Mouse (Mus musculus) MEL (cell line): ENCODE results near the gene C1qtnf5. TPM values are rescaled to one million over a fixed set of nuclear protein-coding genes. Genes with fewer than 3 reads are reported as not detected.

Experiments used
- DNase-seq: peaks from one replicate; pipeline ENCODE4 v3.0.0; 2011; ENCODE audit warnings: low read depth, low spot score
- H3K27ac ChIP-seq: 2 replicates; pipeline ENCODE4 v1.5.1; 2012; ENCODE audit warnings: low read depth, mild to moderate bottlenecking, control low read depth, low read length, moderate library complexity; ENCODE audit not compliant: control insufficient read depth
- H3K27me3 ChIP-seq, 2 experiments: fragments of 150-350 bp in 1 of 2; sonication (generic) in 1 of 2; 2 replicates each; pipeline ENCODE4 v1.6.1; 2012; ENCODE audit warnings: low read length in 2 of 2, mild to moderate bottlenecking in 2 of 2, improper control_type of control experiment in 1 of 2, moderate library complexity in 1 of 2; ENCODE audit not compliant: insufficient read depth in 2 of 2, control insufficient read depth in 1 of 2
- H3K36me3 ChIP-seq, 2 experiments: 2 replicates each; pipeline ENCODE4 v1.6.1; 2012 to 2014; ENCODE audit warnings: low read length in 2 of 2, improper control_type of control experiment in 1 of 2, inconsistent platforms in 1 of 2, mild to moderate bottlenecking in 1 of 2; ENCODE audit not compliant: insufficient read depth in 2 of 2, control insufficient read depth in 1 of 2
- H3K4me1 ChIP-seq, 2 experiments: fragments of 150-350 bp in 1 of 2; sonication (generic) in 1 of 2; 2 replicates each; pipeline ENCODE4 v1.6.1; 2012; ENCODE audit warnings: low read length in 2 of 2, improper control_type of control experiment in 1 of 2, mild to moderate bottlenecking in 1 of 2; ENCODE audit not compliant: insufficient read depth in 2 of 2, control insufficient read depth in 1 of 2
- H3K4me3 ChIP-seq, 2 experiments: fragments of 150-350 bp in 1 of 2; sonication (generic) in 1 of 2; 2 replicates each; pipeline ENCODE4 v1.5.1; 2012; ENCODE audit warnings: low read depth in 2 of 2, low read length in 2 of 2, mild to moderate bottlenecking in 2 of 2, moderate library complexity in 2 of 2, control low read depth in 1 of 2, improper control_type of control experiment in 1 of 2; ENCODE audit not compliant: control insufficient read depth in 1 of 2, insufficient read depth in 1 of 2
- H3K79me2 ChIP-seq: 2 replicates; pipeline ENCODE4 v1.6.1; 2012; ENCODE audit warnings: mild to moderate bottlenecking, low read length, moderate library complexity; ENCODE audit not compliant: control insufficient read depth, poor library complexity, insufficient read depth
- H3K9ac ChIP-seq: 2 replicates; pipeline ENCODE4 v1.6.1; 2012; ENCODE audit warnings: low read depth, mild to moderate bottlenecking, control low read depth, low read length, moderate library complexity; ENCODE audit not compliant: control insufficient read depth, poor library complexity, severe bottlenecking
- H3K9me3 ChIP-seq: fragments of 150-350 bp; sonication (generic); replicated peaks from 2 replicates; pipeline ENCODE4 v1.6.1; 2012; ENCODE audit warnings: mild to moderate bottlenecking, low read length, improper control_type of control experiment, moderate library complexity; ENCODE audit not compliant: insufficient read depth
- CTCF ChIP-seq, 3 experiments: IDR thresholded peaks in 2 of 3; conservative IDR thresholded peaks in 1 of 3; 2 replicates each; pipeline ENCODE4 v1.5.1; 2011 to 2012; ENCODE audit warnings: low read length in 3 of 3, low read depth in 2 of 3, mild to moderate bottlenecking in 2 of 3, improper control_type of control experiment in 1 of 3, inconsistent platforms in 1 of 3, mixed read lengths in 1 of 3, moderate library complexity in 1 of 3; ENCODE audit not compliant: control insufficient read depth in 1 of 3, insufficient read depth in 1 of 3, poor library complexity in 1 of 3, severe bottlenecking in 1 of 3
- MAX ChIP-seq: IDR thresholded peaks from 2 replicates; pipeline ENCODE4 v1.6.1; 2011; ENCODE audit warnings: low read length, improper control_type of control experiment
- MEF2A ChIP-seq: IDR thresholded peaks from 2 replicates; pipeline ENCODE4 v1.6.1; 2014; ENCODE audit warnings: low read depth, mild to moderate bottlenecking, inconsistent platforms, low read length, improper control_type of control experiment; ENCODE audit not compliant: poor library complexity, insufficient replicate concordance, severe bottlenecking; ENCODE audit errors: extremely low read depth
- MYB ChIP-seq: IDR thresholded peaks from 2 replicates; pipeline ENCODE4 v1.6.1; 2011; ENCODE audit warnings: mild to moderate bottlenecking, low read depth, low read length, improper control_type of control experiment
- RAD21 ChIP-seq: IDR thresholded peaks from 2 replicates; pipeline ENCODE4 v1.6.1; 2011; ENCODE audit warnings: mild to moderate bottlenecking, low read depth, low read length, improper control_type of control experiment
- SMC3 ChIP-seq: IDR thresholded peaks from 2 replicates; pipeline ENCODE4 v1.6.1; 2011; ENCODE audit warnings: low read depth, low read length, improper control_type of control experiment
- TBP ChIP-seq: IDR thresholded peaks from 2 replicates; pipeline ENCODE4 v1.8.0; 2011; ENCODE audit warnings: low read depth, low read length, improper control_type of control experiment
- USF2 ChIP-seq, 2 experiments: IDR thresholded peaks; 2 replicates each; pipeline ENCODE4 v1.6.1; 2011 to 2012; ENCODE audit warnings: improper control_type of control experiment in 2 of 2, low read length in 2 of 2, borderline replicate concordance in 1 of 2, inconsistent platforms in 1 of 2, low read depth in 1 of 2, mild to moderate bottlenecking in 1 of 2; ENCODE audit not compliant: insufficient read depth in 1 of 2
- polyA plus RNA-seq, 2 experiments: library from polyadenylated mRNA; stranded (reverse) in 1 of 2; unstranded in 1 of 2; fragments of >175 nt in 1 of 2; fragments of >200 nt in 1 of 2; gene quantifications; 2 replicates each; pipeline versions ENCODE4 v1.2.1 to v1.2.4; 2012; ENCODE audit warnings: low replicate concordance in 2 of 2, low read depth in 1 of 2; ENCODE audit not compliant: insufficient read length in 2 of 2, insufficient read depth in 1 of 2, missing spikeins in 1 of 2
- total RNA-seq: library from RNA; depleted of rRNA; stranded (reverse); fragments of 300-350 nt; gene quantifications from 2 replicates; pipeline ENCODE4 v1.2.3, GENCODE M21; 2012; rRNA removed

Gene C1qtnf5
- total and polyA plus RNA-seq, 3 experiments = 0.13 to 0.19 TPM; not detected in 1

GRCm38 (mm10) chr9:44144718-44145060, 37.6 kb downstream of the C1qtnf5 start (continued):
- TF ChIP-seq MEF2A (no peak), RAD21 (no peak)

GRCm38 (mm10) chr9:44147290-44147689, 40.2 kb downstream of the C1qtnf5 start:
- peak; percentile 29 for DNase-seq
- no peaks in the 10 kb centered on the region for H3K27me3 ChIP-seq
- no peaks in the 10 kb centered on the region for H3K79me2 ChIP-seq
- no peak overlapping the region for H3K27ac ChIP-seq
- no peaks in the 10 kb centered on the region for H3K4me1 ChIP-seq
- H3K9ac ChIP-seq = no peak overlapping the region
- no peaks in the 10 kb centered on the region for H3K9me3 ChIP-seq
- TF ChIP-seq USF2 (IDR thresholded peaks at IDR 0.05; ENCODE audit: borderline replicate concordance in 1 of 2, insufficient read depth in 1 of 2, low read depth in 1 of 2, low read length in 2 of 2) (no peak), SMC3 (peak; percentile 58), RAD21 (peak; percentile 23), CTCF (IDR thresholded peaks at IDR 0.05 in 2 of 3, conservative IDR thresholded peaks at IDR 0.05 in 1 of 3; ENCODE audit: control insufficient read depth in 1 of 3, insufficient read depth in 1 of 3, low read depth in 2 of 3, low read length in 3 of 3, poor library complexity in 1 of 3, severe bottlenecking in 1 of 3) (peak; percentile 27 to 53 (median 29); a peak in 4 of 6 replicates), MAX (no peak), MYB (no peak), TBP (no peak)
- TF ChIP-seq, all 39 proteins: peak for 3
- Histone ChIP-seq H3K36me3 (peaks cover 0 to 3% of the 10 kb centered on the region in 2 experiments; a peak in 2 of 4 replicates), H3K4me3 (no peak overlapping the region)

Other genes starting within 250 kb of the C1qtnf5 start
- gene Thy1, start 63.9 kb upstream of the C1qtnf5 start, total RNA-seq = 1.5 and 4.0 TPM in 2 replicates
- gene Thy1, start 63.9 kb upstream of the C1qtnf5 start, polyA plus RNA-seq = 10 to 100 TPM in 1 of 2 experiments, not detected in 1; 24.0 TPM
- gene Usp2, start 40.2 kb upstream of the C1qtnf5 start, total RNA-seq = 3.6 and 4.3 TPM in 2 replicates
- 10 to 100 TPM in 1 of 2 experiments, not detected in 1; 13.9 TPM for gene Usp2, start 40.2 kb upstream of the C1qtnf5 start, polyA plus RNA-seq
- not detected in 2 replicates for gene Mfrp, start 5.5 kb upstream of the C1qtnf5 start, total RNA-seq
- gene Mfrp, start 5.5 kb upstream of the C1qtnf5 start, polyA plus RNA-seq = under 1 TPM in 1 of 2 experiments, not detected in 1; 0.10 TPM
- gene Gm49380, start 6.3 kb downstream of the C1qtnf5 start, total RNA-seq = not detected in 2 replicates
- gene Gm49380, start 6.3 kb downstream of the C1qtnf5 start, polyA plus RNA-seq = under 1 TPM in 1 of 2 experiments, not detected in 1; 0.24 TPM
- gene Rnf26, start 6.3 kb downstream of the C1qtnf5 start, total RNA-seq = 13.3 and 14.0 TPM in 2 replicates
- 10 to 100 TPM in 1 of 2 experiments, not detected in 1; 55.1 TPM for gene Rnf26, start 6.3 kb downstream of the C1qtnf5 start, polyA plus RNA-seq
- 0.10 and 0.15 TPM in 2 replicates for gene Mcam, start 27.2 kb downstream of the C1qtnf5 start, total RNA-seq
- under 1 TPM in 1 of 2 experiments, not detected in 1; 0.88 TPM for gene Mcam, start 27.2 kb downstream of the C1qtnf5 start, polyA plus RNA-seq
- 9.1 and 14.9 TPM in 2 replicates for gene Cbl, start 126.8 kb downstream of the C1qtnf5 start, total RNA-seq
- gene Cbl, start 126.8 kb downstream of the C1qtnf5 start, polyA plus RNA-seq = 10 to 100 TPM; 36.8 to 41.1 TPM
- not detected in 2 replicates for gene Ccdc153, start 133.4 kb downstream of the C1qtnf5 start, total RNA-seq
- gene Ccdc153, start 133.4 kb downstream of the C1qtnf5 start, polyA plus RNA-seq = not detected
- gene Pdzd3, start 144.2 kb downstream of the C1qtnf5 start, total RNA-seq = not detected in 2 replicates
- under 1 TPM in 1 of 2 experiments, not detected in 1; 0.06 TPM for gene Pdzd3, start 144.2 kb downstream of the C1qtnf5 start, polyA plus RNA-seq
- 1.2 and 1.5 TPM in 2 replicates for gene Nlrx1, start 161.4 kb downstream of the C1qtnf5 start, total RNA-seq
- gene Nlrx1, start 161.4 kb downstream of the C1qtnf5 start, polyA plus RNA-seq = 1 to 10 TPM in 1 of 2 experiments, not detected in 1; 7.0 TPM
- gene Abcg4, start 181.4 kb downstream of the C1qtnf5 start, total RNA-seq = 2.5 and 4.1 TPM in 2 replicates
- 10 to 100 TPM in 1 of 2 experiments, not detected in 1; 17.1 TPM for gene Abcg4, start 181.4 kb downstream of the C1qtnf5 start, polyA plus RNA-seq
- gene Hinfp, start 198.4 kb downstream of the C1qtnf5 start, total RNA-seq = 14.3 and 16.4 TPM in 2 replicates
- gene Hinfp, start 198.4 kb downstream of the C1qtnf5 start, polyA plus RNA-seq = 10 to 100 TPM in 1 of 2 experiments, not detected in 1; 31.3 TPM
- 4.3 and 4.7 TPM in 2 replicates for gene C2cd2l, start 213.0 kb downstream of the C1qtnf5 start, total RNA-seq
- 10 to 100 TPM in 1 of 2 experiments, not detected in 1; 10.9 TPM for gene C2cd2l, start 213.0 kb downstream of the C1qtnf5 start, polyA plus RNA-seq
- 12.7 and 14.9 TPM in 2 replicates for gene Dpagt1, start 218.8 kb downstream of the C1qtnf5 start, total RNA-seq
- gene Dpagt1, start 218.8 kb downstream of the C1qtnf5 start, polyA plus RNA-seq = 10 to 100 TPM in 1 of 2 experiments, not detected in 1; 43.5 TPM
- 805 and 828 TPM in 2 replicates for gene H2afx, start 227.4 kb downstream of the C1qtnf5 start, total RNA-seq
- 10 to 100 TPM in 1 of 2 experiments, not detected in 1; 89.6 TPM for gene H2afx, start 227.4 kb downstream of the C1qtnf5 start, polyA plus RNA-seq
- 110 and 145 TPM in 2 replicates for gene Hmbs, start 237.0 kb downstream of the C1qtnf5 start, total RNA-seq
- 100 to 1,000 TPM in 1 of 2 experiments, not detected in 1; 138 TPM for gene Hmbs, start 237.0 kb downstream of the C1qtnf5 start, polyA plus RNA-seq